Mouse (Mus musculus): ENCODE measurements around the gene Slmap.

GRCm38 (mm10) chr14:26495021-26495420 lies 39.7 kb downstream of the Slmap start:
- no peak for TF ChIP-seq CTCF (IDR thresholded peaks at IDR 0.05; ENCODE audit: borderline replicate concordance, insufficient read depth, low read depth, low read length)
- no peak for TF ChIP-seq POLR2A (IDR thresholded peaks at IDR 0.05; ENCODE audit: borderline replicate concordance, insufficient read depth, low read length)

Data from cerebellum, adult 2 months (tissue).